Mouse (Mus musculus) heart, postnatal 0 days (tissue): ENCODE results near the gene Vwa8.

Source experiments
- CTCF ChIP-seq: IDR thresholded peaks from 2 replicates; pipeline ENCODE4 v1.5.1; 2016; ENCODE audit warnings: antibody characterized with exemption, control low read depth, low read depth
- EP300 ChIP-seq: IDR thresholded peaks from 2 replicates; pipeline ENCODE4 v1.6.1; 2016; ENCODE audit warnings: antibody characterized with exemption, low read depth

- TF ChIP-seq EP300 (no peak), CTCF (no peak)
Measured at GRCm38 (mm10) chr14:78924755-78925537, 76.1 kb downstream of the Vwa8 start.
